Mouse (Mus musculus) spleen, postnatal 36 days (tissue): Measurements from ENCODE around the gene Slc19a1.

ENCODE experiments used
- DNase-seq, 2 experiments: peaks; one replicate each; pipeline ENCODE4 v3.0.0; 2022; ENCODE audit warnings: low spot score in 2 of 2, mixed read lengths in 1 of 2

The Slc19a1 gene

DNA sequence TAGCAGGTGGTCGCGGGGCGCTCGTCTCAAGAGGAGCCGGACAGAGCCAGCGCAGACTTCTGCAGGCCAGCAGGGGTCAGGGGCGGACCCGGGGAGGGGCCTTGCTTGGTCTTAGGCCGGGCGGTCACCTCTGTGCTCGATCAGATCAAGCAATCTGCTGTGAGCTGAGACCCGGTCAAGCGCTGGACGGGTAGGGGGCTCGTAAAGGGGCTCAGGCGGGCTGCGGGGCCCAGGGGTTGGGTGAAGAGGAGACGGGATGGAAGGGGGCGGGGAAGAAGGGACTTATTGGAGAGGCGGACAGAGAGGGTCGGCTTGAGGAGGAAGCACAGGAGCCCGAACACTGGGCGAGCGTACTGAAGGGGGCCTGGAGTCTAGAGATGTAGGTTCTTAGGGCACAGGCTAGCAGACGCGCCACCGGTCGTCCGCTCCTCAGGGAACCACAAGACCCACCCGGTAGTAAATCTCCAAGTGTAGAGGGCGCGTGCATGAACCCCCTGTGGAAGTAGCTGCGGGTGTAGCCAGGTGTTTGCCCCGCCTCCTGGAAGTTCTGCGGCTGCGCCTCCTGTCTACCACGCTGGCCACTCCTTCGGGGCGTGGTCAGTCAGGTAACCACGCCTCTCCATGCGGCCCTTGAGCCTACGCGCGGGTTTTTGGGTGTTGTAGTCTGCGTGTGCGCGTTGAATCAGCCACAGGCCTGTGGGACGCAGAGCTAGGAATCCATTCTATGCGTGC is 716 bp downstream of the Slc19a1 start:
- DNase-seq: peak; percentile 94

DNA sequence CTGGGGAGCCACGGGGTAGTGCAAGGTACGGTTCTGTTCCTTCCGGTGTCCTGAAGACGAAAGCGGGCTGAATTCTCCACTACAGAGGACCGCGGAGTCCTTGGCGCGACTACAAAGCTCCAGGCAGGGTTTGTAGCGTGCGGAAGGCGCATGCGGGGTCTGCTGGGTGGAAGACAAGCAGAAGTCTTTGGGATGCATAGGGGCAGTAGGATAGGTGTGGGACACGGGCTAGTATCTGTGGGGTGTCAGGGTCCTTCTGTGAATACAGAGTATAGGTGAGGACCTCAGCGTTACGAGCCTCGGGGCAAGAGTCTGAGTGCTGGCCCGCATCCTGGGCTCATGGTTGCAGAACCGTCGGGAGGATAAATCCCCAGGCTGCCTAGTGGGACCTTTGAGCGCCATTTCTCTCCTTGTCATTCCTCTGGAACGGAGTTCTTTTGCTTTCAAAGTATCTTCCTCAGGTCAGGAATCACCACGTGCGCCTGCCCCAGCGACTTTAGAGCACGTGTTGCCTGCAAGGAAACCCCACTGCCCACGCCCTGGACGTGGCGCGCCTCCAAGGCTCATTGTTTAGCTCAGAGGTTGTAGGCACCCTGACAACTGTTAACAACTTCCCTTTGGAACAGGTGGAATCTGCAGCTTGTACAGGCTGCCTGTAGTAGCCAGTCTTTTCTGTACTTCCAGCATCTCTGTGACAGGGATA is 1.4 kb downstream of the Slc19a1 start:
- peak; percentile 15 to 19 for DNase-seq

DNA sequence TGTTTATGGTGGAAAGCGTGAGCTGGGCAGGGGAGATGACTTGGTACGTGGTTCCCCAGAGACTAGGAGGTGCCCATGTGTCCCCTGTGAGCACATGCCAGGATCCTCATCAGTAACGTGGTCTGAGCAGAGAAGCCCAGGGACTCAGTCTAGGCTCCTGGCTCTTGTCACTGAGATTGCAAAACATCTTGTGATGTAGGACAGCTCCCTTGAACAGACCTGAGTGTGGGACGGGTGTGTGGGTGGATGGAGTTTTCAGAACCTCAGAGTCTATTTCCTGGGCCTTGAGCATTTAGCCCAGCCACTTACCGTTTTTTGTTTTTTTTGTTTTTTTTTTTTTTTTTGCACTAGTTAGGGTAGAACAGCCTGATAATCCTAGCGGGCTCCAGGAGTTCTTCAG is 3.4 kb downstream of the Slc19a1 start:
- no peak for DNase-seq

DNA sequence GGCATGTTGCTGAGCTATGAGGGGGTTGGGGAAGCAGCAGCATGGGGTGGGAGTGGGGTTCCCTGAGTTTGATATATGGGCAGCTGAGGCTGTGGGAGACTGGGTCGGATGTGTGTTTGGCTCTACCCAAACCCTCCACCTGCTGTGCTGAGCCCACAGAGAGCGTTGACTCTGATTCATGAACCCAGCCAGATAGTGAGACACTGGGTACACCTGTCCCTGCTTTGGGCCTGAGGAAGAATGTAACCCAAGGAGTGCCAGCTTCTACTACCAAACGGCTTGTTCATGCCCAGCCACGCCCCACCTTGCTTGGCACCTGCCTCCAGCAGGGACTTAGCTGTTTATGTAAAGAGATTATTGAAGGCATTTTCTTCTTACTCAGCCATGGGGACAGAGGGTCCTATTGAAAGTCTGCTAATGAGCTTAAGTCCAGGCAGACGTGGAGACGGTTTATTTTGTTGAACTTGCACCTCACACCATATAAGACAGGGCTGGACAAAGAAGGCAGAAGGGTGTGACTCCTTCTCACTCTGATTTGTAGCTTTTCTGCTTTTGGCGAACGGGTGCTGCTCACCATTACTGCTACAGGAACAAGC is 6.6 kb downstream of the Slc19a1 start:
- DNase-seq: no peak

DNA sequence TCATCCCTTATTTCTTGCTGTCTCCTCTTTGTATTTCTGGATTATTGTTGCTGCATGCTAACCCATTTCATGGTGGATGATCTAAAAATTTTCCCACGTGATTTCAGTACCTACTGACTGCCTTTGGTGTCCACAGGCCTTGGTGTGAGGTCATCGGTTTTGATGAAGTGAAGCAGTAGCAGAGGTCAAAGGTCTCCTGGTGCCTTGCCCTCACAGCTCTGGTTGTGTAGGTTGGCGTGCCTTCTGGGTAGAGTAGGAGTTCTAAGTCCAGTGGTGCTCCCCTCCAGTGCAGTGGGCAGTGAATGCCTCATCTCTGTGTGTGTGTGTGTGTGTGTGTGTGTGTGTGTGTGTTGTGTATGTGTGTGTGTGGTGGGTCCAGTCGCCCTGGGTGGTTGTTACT is 16.2 kb downstream of the Slc19a1 start:
- no peak for DNase-seq

DNA sequence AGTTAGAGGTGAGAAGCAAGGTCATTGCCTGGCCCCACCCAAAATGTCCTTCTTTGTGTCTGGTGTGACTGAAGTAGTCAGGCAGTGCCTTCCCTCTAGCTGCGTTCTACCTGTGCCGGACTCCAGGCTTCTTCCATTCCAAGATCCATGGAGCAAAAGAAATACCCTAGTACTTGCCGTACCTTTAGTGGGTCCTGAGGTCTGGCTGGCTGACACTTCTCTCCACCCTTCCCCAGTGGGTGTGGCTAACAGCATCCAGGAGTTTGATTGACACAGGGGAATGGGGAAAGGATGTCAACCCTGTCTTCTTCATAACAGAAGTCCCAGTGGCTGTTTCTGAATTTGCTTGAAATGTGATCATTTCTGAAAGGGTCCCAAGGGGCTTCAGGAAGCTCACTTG is 16.6 kb downstream of the Slc19a1 start:
- no peak for DNase-seq

DNA sequence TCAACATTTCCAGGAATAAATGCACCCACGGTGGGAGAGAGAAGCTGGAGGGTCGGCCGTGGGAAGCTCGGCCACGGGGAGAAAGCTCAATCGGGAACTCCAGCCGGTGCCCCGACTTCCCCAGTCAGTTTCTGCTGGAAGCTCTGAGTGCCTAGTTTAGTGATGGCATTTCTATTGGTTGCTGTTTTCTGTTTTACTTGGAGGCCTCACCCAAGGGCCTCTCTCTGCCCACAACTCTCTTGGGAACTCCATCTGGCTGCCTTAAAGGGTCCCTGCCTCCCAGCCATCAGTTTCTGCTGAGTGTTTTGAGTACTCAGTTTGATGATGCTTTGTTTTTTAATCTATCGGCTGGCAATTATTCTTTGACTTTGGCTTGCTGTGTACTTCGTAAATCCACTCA is 24.7 kb downstream of the Slc19a1 start:
- DNase-seq: peak; percentile 38 to 39

DNA sequence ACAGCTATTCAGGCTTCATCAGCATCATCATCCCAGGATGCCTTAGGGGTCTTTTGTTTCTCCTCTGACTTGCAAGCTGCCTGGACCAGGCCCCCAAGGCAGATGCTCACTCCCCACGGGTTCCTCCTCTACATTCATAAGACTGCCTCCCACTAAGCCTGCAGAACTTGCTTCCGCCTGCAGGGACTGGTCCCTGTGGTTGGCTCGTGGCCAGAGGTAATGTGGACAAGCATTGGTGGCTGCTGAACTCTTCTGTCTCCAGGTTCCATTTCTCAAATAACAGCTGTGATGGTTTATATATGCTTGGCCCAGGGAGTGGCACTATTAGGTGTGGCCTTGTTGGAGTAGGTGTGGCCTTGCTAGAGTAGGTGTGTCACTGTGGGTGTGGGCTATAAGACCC is 29.4 kb downstream of the Slc19a1 start:
- DNase-seq: no peak

DNA sequence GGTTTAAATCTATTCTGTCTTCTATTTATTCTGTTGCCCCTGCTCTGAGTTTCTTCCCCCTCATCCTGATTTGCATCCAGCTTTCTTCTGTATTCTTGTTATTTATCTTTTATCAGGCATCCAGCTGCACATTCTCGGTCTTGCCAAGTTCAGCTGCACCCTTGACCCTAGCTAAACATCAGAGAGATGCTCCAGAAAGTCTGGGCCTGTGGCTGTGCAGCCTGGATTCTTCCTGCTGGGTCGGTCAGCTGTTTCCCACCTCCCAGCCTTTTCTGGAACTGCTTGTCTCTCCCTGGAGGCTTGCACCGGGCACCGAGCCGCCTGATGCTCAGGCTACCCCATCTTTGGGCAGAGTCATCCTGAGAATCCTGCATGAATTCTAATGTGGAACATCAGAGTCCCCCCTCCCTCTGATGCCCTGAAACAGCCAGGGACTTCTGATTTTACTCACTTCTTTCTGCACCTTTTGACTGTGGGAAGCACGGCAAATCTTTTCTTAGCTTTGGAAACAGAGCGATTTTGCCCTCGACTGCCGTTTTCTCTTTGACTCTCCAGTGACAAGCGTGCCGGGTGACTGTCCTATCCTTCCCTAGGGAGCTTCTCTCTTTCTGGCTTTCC is 30.5 kb downstream of the Slc19a1 start:
- DNase-seq: no peak

DNA sequence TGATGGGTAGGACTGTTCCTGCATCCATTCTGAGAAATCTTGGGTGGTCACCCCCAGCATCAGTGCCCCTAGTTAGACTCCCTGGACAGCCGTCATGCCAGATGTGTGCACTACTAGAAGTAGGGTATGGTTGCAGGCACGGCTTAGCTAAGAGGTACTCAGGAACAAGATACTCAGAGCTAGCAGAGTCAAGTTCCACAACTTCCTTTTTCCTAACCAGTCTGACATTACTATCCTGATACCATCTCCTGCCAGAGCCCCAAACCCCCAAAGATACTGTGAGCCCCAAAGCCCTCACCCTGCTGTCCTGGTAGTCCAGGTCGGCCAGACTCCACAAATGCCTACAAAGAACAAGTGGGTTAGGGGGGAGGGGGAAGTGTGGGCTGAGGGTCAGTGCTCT is 32.2 kb downstream of the Slc19a1 start:
- DNase-seq: no peak

DNA sequence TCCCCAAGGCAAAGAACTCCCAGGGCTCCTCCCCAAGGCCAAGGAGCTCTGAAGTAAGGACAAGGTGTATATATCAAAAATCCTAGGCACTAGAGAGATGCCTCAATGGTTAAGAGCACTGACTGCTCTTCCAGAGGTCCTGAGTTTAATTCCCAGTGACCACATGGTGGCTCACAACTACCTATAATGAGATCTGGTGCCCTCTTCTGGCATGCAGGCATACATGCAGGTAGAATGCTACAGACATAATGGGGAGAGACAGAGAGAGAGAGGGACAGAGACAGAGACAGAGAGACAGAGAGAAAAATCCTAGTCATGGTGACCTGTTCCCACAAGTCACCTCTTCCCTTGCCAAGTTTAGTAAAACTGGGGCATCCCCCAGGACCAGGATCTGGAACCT is 32.6 kb downstream of the Slc19a1 start:
- DNase-seq: no peak

DNA sequence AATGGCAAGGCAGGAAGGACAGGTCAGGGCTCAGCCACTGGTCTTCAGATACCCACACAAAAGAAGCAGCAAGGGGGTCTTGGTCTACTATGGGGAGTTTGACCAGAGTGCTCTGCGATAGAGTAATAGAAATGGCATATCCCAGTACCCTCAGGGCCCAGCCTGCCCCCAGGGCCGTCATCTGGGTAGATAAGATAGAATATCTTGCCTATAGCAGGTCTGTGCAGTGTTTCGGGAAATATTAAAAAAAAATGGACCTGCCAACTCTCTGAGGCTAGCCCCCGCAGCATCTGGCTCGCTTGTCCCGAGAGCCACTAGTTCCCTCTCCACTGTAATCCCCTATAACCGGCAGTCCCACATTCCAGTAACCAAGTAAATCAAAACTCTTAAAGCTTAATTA is 36.4 kb downstream of the Slc19a1 start:
- DNase-seq: no peak

DNA sequence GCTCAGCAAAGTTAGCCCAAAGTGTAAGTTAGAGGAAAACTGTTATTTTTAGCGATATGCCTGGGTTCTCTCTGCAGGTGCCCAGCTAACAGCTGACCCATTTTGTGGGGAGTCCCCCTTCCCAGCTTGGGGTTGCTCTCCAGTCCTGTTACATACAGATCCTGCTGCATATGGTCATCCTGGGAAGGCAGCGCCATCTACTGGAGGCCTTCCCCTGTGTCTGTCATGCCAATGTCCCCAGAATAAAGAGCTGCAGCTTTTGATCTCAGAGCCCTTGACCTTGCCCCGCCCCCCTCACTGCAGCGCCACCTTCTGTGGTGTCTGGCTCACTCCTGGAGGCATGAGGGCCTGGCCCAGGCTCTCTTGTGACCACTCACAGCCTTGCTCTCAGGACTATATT is 38.0 kb downstream of the Slc19a1 start:
- DNase-seq: peak; percentile 50 to 53

DNA sequence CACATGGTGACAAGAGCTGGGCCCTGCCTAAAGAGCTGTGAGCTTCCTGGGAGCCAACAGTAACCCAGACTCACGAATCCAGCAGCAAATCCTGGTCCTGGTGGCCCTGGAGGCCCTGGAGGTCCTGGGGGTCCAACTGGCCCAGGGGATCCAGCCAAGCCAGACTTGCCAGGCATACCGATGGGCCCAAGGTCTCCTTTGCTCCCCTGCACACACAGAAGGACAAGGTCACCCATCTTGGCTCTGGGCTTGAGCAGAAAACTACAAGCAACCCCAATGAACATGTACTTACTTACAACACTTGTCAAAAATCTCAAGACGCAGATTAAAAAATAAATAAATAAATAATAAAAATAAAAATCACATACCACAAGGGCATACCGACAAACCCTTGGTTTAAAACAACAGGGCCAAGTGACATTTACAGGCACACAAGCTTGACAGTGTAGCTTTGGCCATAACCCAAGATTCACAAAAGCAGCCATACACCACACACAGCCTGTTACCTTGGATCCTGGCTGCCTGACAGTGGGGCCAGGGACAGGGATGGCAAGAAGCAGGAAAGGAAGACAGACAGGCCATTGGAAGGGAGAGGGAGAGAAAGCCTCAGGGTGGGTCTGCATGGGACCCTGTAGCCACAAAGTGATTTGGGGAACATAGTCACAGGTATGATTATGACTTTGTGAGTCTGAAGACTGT is 42.4 kb downstream of the Slc19a1 start:
- no peak for DNase-seq

DNA sequence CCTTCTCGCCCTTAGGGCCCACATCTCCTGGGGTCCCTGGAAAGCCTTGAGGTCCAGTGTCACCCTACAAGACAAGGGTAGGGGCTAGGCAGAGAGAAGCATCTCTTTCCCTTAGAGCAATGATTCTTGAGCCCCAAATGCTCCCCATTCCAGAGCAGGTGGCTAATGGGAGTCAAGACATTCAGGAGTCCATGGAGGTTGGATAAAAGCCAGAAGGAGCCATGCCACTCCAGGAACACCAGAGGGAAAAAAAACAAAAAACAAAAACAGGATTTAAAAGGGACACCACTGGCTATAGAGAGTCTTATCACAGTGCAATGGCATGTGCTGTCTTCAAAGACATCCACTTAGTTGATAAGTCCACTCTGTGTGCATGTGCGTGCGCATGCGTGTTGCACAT is 46.4 kb downstream of the Slc19a1 start:
- DNase-seq: no peak

DNA sequence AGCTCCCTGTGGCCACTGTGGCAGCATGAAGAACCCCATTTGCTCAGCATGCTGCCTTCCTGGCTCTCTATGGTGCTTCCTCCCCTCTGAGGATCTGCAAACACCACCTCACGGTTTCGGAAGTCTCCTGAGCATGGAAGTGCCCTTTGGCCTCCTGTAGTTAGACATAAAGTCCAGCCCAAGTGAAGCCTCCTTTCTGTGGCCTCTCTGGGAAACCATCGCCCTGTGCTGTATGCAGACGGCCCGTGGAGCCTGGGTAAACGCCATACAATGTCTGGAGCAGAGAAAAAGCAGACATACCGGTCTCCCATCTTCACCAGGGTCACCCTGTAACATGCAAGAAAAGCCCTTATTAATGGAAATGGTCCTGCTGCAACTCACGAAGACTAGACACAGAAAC is 46.9 kb downstream of the Slc19a1 start:
- DNase-seq: no peak

DNA sequence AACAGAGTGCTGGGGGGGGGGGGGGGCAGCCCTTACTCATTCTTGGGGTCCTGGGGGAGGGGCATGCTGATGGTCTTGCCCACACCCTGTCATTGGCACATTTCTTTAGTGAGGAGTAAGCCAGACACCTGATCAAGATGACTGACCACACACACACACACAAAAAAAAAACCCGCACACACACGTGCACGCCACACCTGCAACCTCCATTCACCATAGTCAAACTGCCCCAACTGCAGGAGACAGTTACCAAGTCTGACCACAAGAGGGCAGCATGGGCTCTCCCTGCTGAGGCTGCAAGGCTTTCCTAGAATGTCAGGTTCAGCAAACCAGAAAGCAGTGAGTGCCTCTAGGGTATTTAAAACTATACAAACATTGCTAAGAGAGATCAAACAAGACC is 50.4 kb downstream of the Slc19a1 start:
- DNase-seq: peak; percentile 18 to 25

DNA sequence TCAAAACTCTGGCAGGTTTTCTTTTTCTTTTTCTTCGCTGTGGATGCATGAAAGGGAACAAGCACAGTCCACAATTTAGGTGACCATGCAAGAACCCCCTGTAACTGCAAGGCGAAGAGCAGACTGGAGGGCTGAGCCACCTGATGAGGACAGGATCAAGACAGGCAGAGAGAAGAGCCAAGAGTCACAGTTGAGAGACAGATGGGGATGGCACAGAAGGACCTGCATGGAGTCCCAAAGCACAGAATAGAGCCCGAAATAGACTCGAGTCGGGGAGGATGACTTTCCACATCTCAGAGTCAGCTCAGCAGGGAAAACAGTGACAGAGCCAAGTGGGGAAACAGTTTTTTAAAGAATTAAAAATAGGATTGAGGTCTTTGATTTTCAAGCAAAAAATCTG is 50.9 kb downstream of the Slc19a1 start:
- DNase-seq: no peak

DNA sequence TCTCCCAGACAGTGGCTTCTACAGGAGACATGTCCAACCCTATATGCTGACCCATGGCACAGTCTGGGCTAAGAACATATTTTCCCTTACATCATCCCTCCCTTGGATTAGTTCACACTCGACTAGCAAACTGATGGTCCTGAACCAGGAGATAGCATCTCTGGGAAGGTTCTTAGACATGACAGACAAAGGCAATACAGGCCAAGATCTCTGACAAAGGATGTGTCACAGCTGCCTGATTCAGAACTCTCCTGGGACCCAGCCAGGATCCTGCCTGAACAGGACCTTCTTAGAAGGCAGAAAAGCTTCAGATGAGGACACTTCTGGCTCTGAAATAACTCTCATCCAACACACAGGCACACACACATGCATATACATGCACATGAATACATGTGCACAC is 52.5 kb downstream of the Slc19a1 start:
- DNase-seq: no peak

DNA sequence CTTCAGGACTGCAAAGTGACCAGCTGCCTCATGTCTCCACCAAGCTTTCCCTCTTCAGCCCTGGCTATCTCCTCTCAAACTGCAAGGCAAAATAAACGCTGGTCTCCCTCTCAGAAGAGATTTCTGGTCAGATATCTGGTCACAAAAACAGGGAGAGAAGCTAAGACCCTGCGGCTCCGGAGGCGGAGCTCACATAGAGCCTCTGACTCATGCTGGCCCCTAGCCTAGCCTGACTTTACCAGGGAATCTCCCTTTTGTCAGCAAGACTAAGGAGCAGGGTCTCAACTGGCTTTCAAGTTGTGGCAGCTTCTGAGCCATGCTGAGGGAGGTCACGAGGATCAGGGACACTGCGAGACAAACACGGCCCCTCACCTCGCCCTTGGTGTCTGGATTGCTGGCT is 57.3 kb downstream of the Slc19a1 start:
- no peak for DNase-seq

DNA sequence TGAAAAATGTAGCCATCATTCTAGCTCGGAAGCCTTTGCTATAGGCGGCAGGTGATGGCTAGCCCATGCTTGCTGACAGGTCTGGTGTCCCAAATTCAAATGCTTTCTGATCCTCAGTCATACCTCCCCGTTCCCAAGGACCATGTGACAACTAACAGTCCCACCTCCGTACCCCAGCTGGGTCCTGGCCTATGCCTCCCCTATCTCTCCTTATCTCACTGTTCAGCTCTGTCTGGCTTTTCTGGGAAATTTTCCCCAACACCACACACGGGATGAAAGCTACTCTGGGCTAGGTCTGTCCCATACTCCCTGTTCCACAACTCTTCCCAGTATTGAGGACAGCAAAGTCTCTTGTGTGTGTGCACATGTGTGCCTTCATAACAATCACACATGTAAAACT is 58.0 kb downstream of the Slc19a1 start:
- no peak for DNase-seq

DNA sequence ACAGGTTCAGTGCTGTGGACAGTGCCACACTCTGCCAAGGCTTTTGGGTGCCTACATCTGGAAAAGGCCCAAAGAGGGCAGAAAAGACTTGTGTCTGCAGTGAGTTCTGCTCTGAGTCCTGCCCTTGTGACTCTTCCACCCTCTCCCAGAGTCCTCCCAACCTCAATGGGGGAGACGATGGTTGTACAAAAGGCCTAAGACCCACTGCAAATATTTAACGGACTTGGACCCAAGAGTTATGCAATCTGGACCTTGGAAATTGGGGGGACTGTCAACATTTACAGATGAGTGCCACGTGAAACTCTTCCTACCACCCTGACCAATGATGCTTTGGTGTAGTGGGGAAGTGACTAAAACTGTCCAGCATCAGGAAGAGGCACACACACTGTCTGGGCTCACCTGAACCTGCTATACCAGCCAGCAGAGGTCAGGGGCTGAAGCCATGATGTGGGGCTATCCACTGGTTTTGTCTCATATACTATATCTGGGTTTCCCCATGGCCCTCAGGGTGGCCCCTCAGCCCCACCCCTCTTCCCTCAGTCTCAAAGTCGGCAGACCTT is 59.6 kb downstream of the Slc19a1 start:
- DNase-seq: no peak
